Mouse (Mus musculus) lung, embryonic 14.5 days (tissue): ENCODE measurements around the gene Sgms1. TPM values are rescaled to one million over a fixed set of nuclear protein-coding genes. Genes with fewer than 3 reads are reported as not detected.
A peak's percentile ranks its signal among the peaks of the same experiment; 100 is the strongest.
"Not testable (repeated sequence)": the region's sequence is repeated elsewhere in the genome, so short reads cannot be mapped to it uniquely, and the experiment has no call there.

Source experiments
- ATAC-seq: fragments of 200-750 bp; cut with Nextera tagmentation; 2 replicates; pipeline ENCODE4 v1.8.0; 2017; ENCODE audit warnings: mild to moderate bottlenecking, moderate TSS enrichment, moderate library complexity; ENCODE audit not compliant: insufficient read depth
- DNase-seq: peaks from one replicate; pipeline ENCODE4 v3.0.0-alpha.2; 2015
- H3K27ac ChIP-seq: fragments of 300-500 bp; sonication (generic); 2 replicates; pipeline ENCODE4 v1.5.1; 2014; ENCODE audit warnings: low read depth, mild to moderate bottlenecking, moderate library complexity
- H3K27me3 ChIP-seq: fragments of 300-500 bp; sonication (generic); 2 replicates; pipeline ENCODE4 v1.6.1; 2014; ENCODE audit warnings: low read length, control low read depth; ENCODE audit not compliant: insufficient read depth
- H3K36me3 ChIP-seq: fragments of 300-500 bp; sonication (generic); 2 replicates; pipeline ENCODE4 v1.6.1; 2014; ENCODE audit warnings: control low read depth; ENCODE audit not compliant: insufficient read depth
- H3K4me1 ChIP-seq: fragments of 300-500 bp; sonication (generic); 2 replicates; pipeline ENCODE4 v1.6.1; 2014; ENCODE audit warnings: antibody characterized with exemption, control low read depth; ENCODE audit not compliant: insufficient read depth
- H3K4me2 ChIP-seq: fragments of 300-500 bp; sonication (generic); 2 replicates; pipeline ENCODE4 v1.6.1; 2014; ENCODE audit warnings: mild to moderate bottlenecking
- H3K4me3 ChIP-seq: fragments of 300-500 bp; sonication (generic); 2 replicates; pipeline ENCODE4 v1.5.1; 2014; ENCODE audit warnings: low read depth, low read length
- H3K9ac ChIP-seq: fragments of 300-500 bp; sonication (generic); 2 replicates; pipeline ENCODE4 v1.6.1; 2014
- H3K9me3 ChIP-seq: fragments of 300-500 bp; sonication (generic); 2 replicates; pipeline ENCODE4 v1.6.1; 2016; ENCODE audit warnings: low read depth, low read length, control low read depth
- CTCF ChIP-seq: IDR thresholded peaks from 2 replicates; pipeline ENCODE4 v1.5.1; 2016; ENCODE audit warnings: antibody characterized with exemption, low read depth
- WGBS: fragments of 180-500 bp; shearing (Covaris S2); extraction: QIAGEN DNeasy Blood & Tissue Kit; methylation state at CpG from one replicate; pipeline ENCODE4 v1.1.7; 2014; 5-methylcytosine and 5-hydroxymethylcytosine counted together
- polyA plus RNA-seq: library from polyadenylated mRNA; unstranded; fragments of >200 nt; fragmentation: Nextera tagmentation; extraction: Ambion mirVana; gene quantifications from 2 replicates; pipeline ENCODE4 v1.2.1, GENCODE M21; 2014

Sgms1 gene
- polyA plus RNA-seq, 1 experiment from 2014 or later, result 50.2 TPM

GRCm38 (mm10) chr19:32365111-32365510 lies 24.4 kb downstream of the Sgms1 start:
- H3K27me3 ChIP-seq, result no peaks in the 10 kb centered on the region
- no peaks in the 10 kb centered on the region for H3K9me3 ChIP-seq
- 76% methylated on average over 6 of the region's 6 CpGs for WGBS
- no peak overlapping the region for H3K27ac ChIP-seq
- ATAC-seq, result no peak
- no peaks in the 10 kb centered on the region for H3K4me1 ChIP-seq
- no peaks in the 10 kb centered on the region for H3K36me3 ChIP-seq
- no peak overlapping the region for H3K4me3 ChIP-seq
- no peak overlapping the region for H3K4me2 ChIP-seq
- no peak overlapping the region for H3K9ac ChIP-seq
- no peak for TF ChIP-seq CTCF
- no peak for DNase-seq

GRCm38 (mm10) chr19:32363587-32363986 lies 25.9 kb downstream of the Sgms1 start:
- no peak overlapping the region for H3K27ac ChIP-seq
- H3K9me3 ChIP-seq, result no peaks in the 10 kb centered on the region
- H3K9ac ChIP-seq, result no peak overlapping the region
- H3K27me3 ChIP-seq, result no peaks in the 10 kb centered on the region
- H3K4me2 ChIP-seq, result no peak overlapping the region
- no peaks in the 10 kb centered on the region for H3K36me3 ChIP-seq
- peaks cover 2% of the 10 kb centered on the region; the same call in 1 of the 2 replicates for H3K4me1 ChIP-seq
- H3K4me3 ChIP-seq, result no peak overlapping the region
- 78% methylated on average over 4 of the region's 4 CpGs for WGBS
- DNase-seq (no peak), ATAC-seq (no peak)
- no peak for TF ChIP-seq CTCF

- peaks cover 4% of the 10 kb centered on the region; the same call in 1 of the 2 replicates for H3K4me1 ChIP-seq
- no peaks in the 10 kb centered on the region for H3K36me3 ChIP-seq
- 61% methylated on average over 3 of the region's 3 CpGs for WGBS
- no peak overlapping the region for H3K4me3 ChIP-seq
- H3K9ac ChIP-seq, result no peak overlapping the region
- ATAC-seq (no peak), DNase-seq (no peak)
- H3K27ac ChIP-seq, result no peak overlapping the region
- TF ChIP-seq CTCF, result no peak
- H3K4me2 ChIP-seq, result no peak overlapping the region
- no peaks in the 10 kb centered on the region for H3K27me3 ChIP-seq
- H3K9me3 ChIP-seq, result no peaks in the 10 kb centered on the region
Observed at GRCm38 (mm10) chr19:32362520-32362919, 27.0 kb downstream of the Sgms1 start.

- H3K9ac ChIP-seq, result no peak overlapping the region
- no peaks in the 10 kb centered on the region for H3K9me3 ChIP-seq
- no peak overlapping the region for H3K4me2 ChIP-seq
- peaks cover 4% of the 10 kb centered on the region; the same call in 1 of the 2 replicates for H3K4me1 ChIP-seq
- H3K4me3 ChIP-seq, result no peak overlapping the region
- no peak for DNase-seq
- WGBS, result 42% methylated on average over 1 of the region's 1 CpGs
- no peak overlapping the region for H3K27ac ChIP-seq
- ATAC-seq, result no peak
- no peak for TF ChIP-seq CTCF
- H3K36me3 ChIP-seq, result no peaks in the 10 kb centered on the region
- H3K27me3 ChIP-seq, result no peaks in the 10 kb centered on the region
Observed at GRCm38 (mm10) chr19:32360989-32361698, 28.4 kb downstream of the Sgms1 start.

- ATAC-seq (no peak), DNase-seq (no peak)
- no peak for TF ChIP-seq CTCF
- Histone ChIP-seq H3K9ac (no peak overlapping the region), H3K4me2 (no peak overlapping the region), H3K36me3 (no peaks in the 10 kb centered on the region), H3K4me3 (no peak overlapping the region), H3K4me1 (peaks cover 4% of the 10 kb centered on the region; the same call in 1 of the 2 replicates), H3K27ac (no peak overlapping the region), H3K9me3 (no peaks in the 10 kb centered on the region), H3K27me3 (no peaks in the 10 kb centered on the region)
- 75% methylated on average over 3 of the region's 3 CpGs for WGBS
Observed at GRCm38 (mm10) chr19:32360546-32360945, 29.0 kb downstream of the Sgms1 start.

- H3K27ac ChIP-seq, result peak overlapping the region; percentile 24; the same call in 1 of the 2 replicates
- 62% methylated on average over 12 of the region's 12 CpGs for WGBS
- no peaks in the 10 kb centered on the region for H3K36me3 ChIP-seq
- DNase-seq, result no peak
- no peak overlapping the region for H3K4me2 ChIP-seq
- no peaks in the 10 kb centered on the region for H3K9me3 ChIP-seq
- ATAC-seq, result peak; percentile 40; the same call in 1 of the 2 replicates
- no peak overlapping the region for H3K9ac ChIP-seq
- no peak overlapping the region for H3K4me3 ChIP-seq
- TF ChIP-seq CTCF, result no peak
- H3K4me1 ChIP-seq, result peaks cover 4% of the 10 kb centered on the region; the same call in 1 of the 2 replicates
- no peaks in the 10 kb centered on the region for H3K27me3 ChIP-seq
Observed at GRCm38 (mm10) chr19:32358699-32359517, 30.6 kb downstream of the Sgms1 start.

GRCm38 (mm10) chr19:32358011-32358410 lies 31.5 kb downstream of the Sgms1 start:
- not testable (repeated sequence) for H3K27me3 ChIP-seq, H3K4me3 ChIP-seq, H3K36me3 ChIP-seq, H3K27ac ChIP-seq, ATAC-seq, H3K9ac ChIP-seq, H3K9me3 ChIP-seq, H3K4me1 ChIP-seq, H3K4me2 ChIP-seq, DNase-seq
- 88% methylated on average over 7 of the region's 7 CpGs for WGBS
